Mouse (Mus musculus) limb, embryonic 10.5 days (tissue): ENCODE data around the gene Lrrc40. TPM values are rescaled to one million over a fixed set of nuclear protein-coding genes. Genes with fewer than 3 reads are reported as not detected.

Experiments
- DNase-seq: peaks from one replicate; pipeline ENCODE4 v3.0.0-alpha.2; 2017; ENCODE audit warnings: low spot score
- H3K27ac ChIP-seq: fragments of 300-500 bp; sonication (generic); 2 replicates; pipeline ENCODE4 v1.5.1; 2016; ENCODE audit warnings: mild to moderate bottlenecking
- H3K27me3 ChIP-seq: fragments of 300-500 bp; sonication (generic); 2 replicates; pipeline ENCODE4 v1.6.1; 2016; ENCODE audit warnings: low read depth, mild to moderate bottlenecking; ENCODE audit not compliant: poor library complexity, severe bottlenecking
- H3K36me3 ChIP-seq: fragments of 300-500 bp; sonication (generic); 2 replicates; pipeline ENCODE4 v1.6.1; 2016; ENCODE audit warnings: mild to moderate bottlenecking, moderate library complexity
- H3K4me1 ChIP-seq: fragments of 300-500 bp; sonication (generic); 2 replicates; pipeline ENCODE4 v1.6.1; 2016
- H3K4me3 ChIP-seq: fragments of 300-500 bp; sonication (generic); 2 replicates; pipeline ENCODE4 v1.5.1; 2016; ENCODE audit warnings: mild to moderate bottlenecking, moderate library complexity
- H3K9me3 ChIP-seq: fragments of 300-500 bp; sonication (generic); replicated peaks from 2 replicates; pipeline ENCODE4 v1.6.1; 2016; ENCODE audit warnings: mild to moderate bottlenecking
- WGBS: fragments of 180-500 bp; shearing (Covaris S2); methylation state at CpG from one replicate; pipeline ENCODE4 v1.1.7; 2016; 5-methylcytosine and 5-hydroxymethylcytosine counted together
- polyA plus RNA-seq: library from polyadenylated mRNA; unstranded; fragments of >200 nt; fragmentation: Nextera tagmentation; extraction: Ambion mirVana; gene quantifications from 2 replicates; pipeline ENCODE4 v1.2.1, GENCODE M21; 2016

Lrrc40 gene
- polyA plus RNA-seq, 1 experiment from 2014 or later: 82.7 TPM

GRCm38 (mm10) chr3:158103467-158103866, 67.0 kb downstream of the Lrrc40 start:
- Histone ChIP-seq H3K4me1 (no peaks in the 10 kb centered on the region), H3K36me3 (no peaks in the 10 kb centered on the region), H3K9me3 (no peaks in the 10 kb centered on the region), H3K27ac (no peak overlapping the region), H3K27me3 (no peaks in the 10 kb centered on the region), H3K4me3 (no peak overlapping the region)
- 78% methylated on average over 2 of the region's 2 CpGs for WGBS
- no peak for DNase-seq

- 62% methylated on average over 1 of the region's 1 CpGs for WGBS
- no peak for DNase-seq
- Histone ChIP-seq H3K4me1 (no peaks in the 10 kb centered on the region), H3K27me3 (no peaks in the 10 kb centered on the region), H3K27ac (no peak overlapping the region), H3K4me3 (no peak overlapping the region), H3K9me3 (no peaks in the 10 kb centered on the region), H3K36me3 (no peaks in the 10 kb centered on the region)
Measured at GRCm38 (mm10) chr3:158105260-158105659, 68.8 kb downstream of the Lrrc40 start.

Other genes starting within 250 kb of the Lrrc40 start
- 30.0 and 42.3 TPM in 2 replicates for gene Cth, start 111.6 kb upstream of the Lrrc40 start, polyA plus RNA-seq
- 16.5 and 17.9 TPM in 2 replicates for gene Ankrd13c, start 89.4 kb upstream of the Lrrc40 start, polyA plus RNA-seq
- gene Srsf11, start within 50 bp of the Lrrc40 start, polyA plus RNA-seq: 321 and 333 TPM in 2 replicates